Mouse (Mus musculus) hindbrain, embryonic 13.5 days (tissue): ENCODE data around the gene Clic5. TPM values are rescaled to one million over a fixed set of nuclear protein-coding genes. Genes with fewer than 3 reads are reported as not detected.

Experiments used
- ATAC-seq: fragments of 200-750 bp; cut with Nextera tagmentation; 2 replicates; pipeline ENCODE4 v1.8.0; 2017; ENCODE audit warnings: moderate TSS enrichment; ENCODE audit not compliant: low FRiP score
- H3K27ac ChIP-seq: fragments of 300-500 bp; sonication (generic); 2 replicates; pipeline ENCODE4 v1.5.1; 2015; ENCODE audit warnings: inconsistent platforms, mild to moderate bottlenecking, moderate library complexity
- H3K27me3 ChIP-seq: fragments of 300-500 bp; sonication (generic); 2 replicates; pipeline ENCODE4 v1.6.1; 2015; ENCODE audit warnings: mild to moderate bottlenecking, inconsistent platforms
- H3K36me3 ChIP-seq: fragments of 300-500 bp; sonication (generic); 2 replicates; pipeline ENCODE4 v1.6.1; 2015; ENCODE audit warnings: mild to moderate bottlenecking, inconsistent platforms
- H3K4me1 ChIP-seq: fragments of 300-500 bp; sonication (generic); replicated peaks from 2 replicates; pipeline ENCODE4 v1.6.1; 2015; ENCODE audit warnings: inconsistent platforms
- H3K4me2 ChIP-seq: fragments of 300-500 bp; sonication (generic); 2 replicates; pipeline ENCODE4 v1.6.1; 2015; ENCODE audit warnings: inconsistent platforms, mild to moderate bottlenecking, moderate library complexity
- H3K4me3 ChIP-seq: fragments of 300-500 bp; sonication (generic); 2 replicates; pipeline ENCODE4 v1.5.1; 2015; ENCODE audit warnings: mild to moderate bottlenecking, inconsistent platforms
- H3K9ac ChIP-seq: fragments of 300-500 bp; sonication (generic); 2 replicates; pipeline ENCODE4 v1.6.1; 2015; ENCODE audit warnings: mild to moderate bottlenecking, inconsistent platforms
- H3K9me3 ChIP-seq: fragments of 300-500 bp; sonication (generic); 2 replicates; pipeline ENCODE4 v1.6.1; 2016; ENCODE audit warnings: inconsistent platforms
- WGBS: fragments of 180-500 bp; shearing (Covaris S2); methylation state at CpG from one replicate; pipeline ENCODE4 v1.1.7; 2015; 5-methylcytosine and 5-hydroxymethylcytosine counted together
- polyA plus RNA-seq: library from polyadenylated mRNA; unstranded; fragments of >200 nt; fragmentation: Nextera tagmentation; extraction: Ambion mirVana; gene quantifications from 2 replicates; pipeline ENCODE4 v1.2.1, GENCODE M21; 2015

Clic5 gene
- polyA plus RNA-seq, 1 experiment from 2014 or later, result 0.23 TPM

GRCm38 (mm10) chr17:44297221-44297620 lies 108.8 kb downstream of the Clic5 start:
- Histone ChIP-seq H3K27ac (no peak overlapping the region), H3K27me3 (no peaks in the 10 kb centered on the region), H3K9ac (no peak overlapping the region), H3K36me3 (no peaks in the 10 kb centered on the region), H3K4me2 (no peak overlapping the region), H3K9me3 (no peaks in the 10 kb centered on the region), H3K4me3 (no peak overlapping the region), H3K4me1 (peaks cover 9% of the 10 kb centered on the region)
- ATAC-seq, result no peak
- WGBS, result 66% methylated on average over 1 of the region's 1 CpGs

GRCm38 (mm10) chr17:44300236-44300635 lies 111.9 kb downstream of the Clic5 start:
- Histone ChIP-seq H3K9ac (no peak overlapping the region), H3K27ac (no peak overlapping the region), H3K4me3 (no peak overlapping the region), H3K36me3 (no peaks in the 10 kb centered on the region), H3K4me1 (peaks cover 9% of the 10 kb centered on the region), H3K27me3 (no peaks in the 10 kb centered on the region), H3K4me2 (no peak overlapping the region), H3K9me3 (no peaks in the 10 kb centered on the region)
- no peak for ATAC-seq
- WGBS, result 20% methylated on average over 5 of the region's 5 CpGs

GRCm38 (mm10) chr17:44300723-44301122 lies 112.3 kb downstream of the Clic5 start:
- H3K9me3 ChIP-seq, result no peaks in the 10 kb centered on the region
- no peak overlapping the region for H3K9ac ChIP-seq
- no peak overlapping the region for H3K27ac ChIP-seq
- peaks cover 9% of the 10 kb centered on the region for H3K4me1 ChIP-seq
- 16% methylated on average over 4 of the region's 4 CpGs for WGBS
- no peaks in the 10 kb centered on the region for H3K36me3 ChIP-seq
- H3K4me3 ChIP-seq, result no peak overlapping the region
- ATAC-seq, result peak; percentile 39; the same call in 1 of the 2 replicates
- no peak overlapping the region for H3K4me2 ChIP-seq
- H3K27me3 ChIP-seq, result no peaks in the 10 kb centered on the region

GRCm38 (mm10) chr17:44301224-44301811 lies 112.9 kb downstream of the Clic5 start:
- no peak for ATAC-seq
- H3K27ac ChIP-seq, result no peak overlapping the region

GRCm38 (mm10) chr17:44304076-44304475 lies 115.7 kb downstream of the Clic5 start:
- Histone ChIP-seq H3K4me3 (no peak overlapping the region), H3K4me2 (no peak overlapping the region), H3K9me3 (no peaks in the 10 kb centered on the region), H3K9ac (no peak overlapping the region), H3K27ac (no peak overlapping the region), H3K27me3 (no peaks in the 10 kb centered on the region), H3K36me3 (no peaks in the 10 kb centered on the region), H3K4me1 (peaks cover 9% of the 10 kb centered on the region)
- no peak for ATAC-seq
- WGBS, result 100% methylated on average over 1 of the region's 1 CpGs

More at GRCm38 (mm10) chr17:44301224-44301811, 112.9 kb downstream of the Clic5 start:
- no peak overlapping the region for H3K4me3 ChIP-seq
- H3K27me3 ChIP-seq, result no peaks in the 10 kb centered on the region
- no peak overlapping the region for H3K4me2 ChIP-seq
- H3K4me1 ChIP-seq, result peaks cover 9% of the 10 kb centered on the region
- 86% methylated on average over 17 of the region's 17 CpGs for WGBS
- no peaks in the 10 kb centered on the region for H3K36me3 ChIP-seq
- H3K9me3 ChIP-seq, result no peaks in the 10 kb centered on the region
- H3K9ac ChIP-seq, result no peak overlapping the region

- no peak overlapping the region for H3K27ac ChIP-seq
- H3K9me3 ChIP-seq, result no peaks in the 10 kb centered on the region
- no peaks in the 10 kb centered on the region for H3K27me3 ChIP-seq
- no peaks in the 10 kb centered on the region for H3K36me3 ChIP-seq
- no peak overlapping the region for H3K9ac ChIP-seq
- no peak overlapping the region for H3K4me2 ChIP-seq
- no peaks in the 10 kb centered on the region for H3K4me1 ChIP-seq
- no peak overlapping the region for H3K4me3 ChIP-seq
- WGBS, result 85% methylated on average over 10 of the region's 10 CpGs
- no peak for ATAC-seq
Measured at GRCm38 (mm10) chr17:44309914-44310622, 121.7 kb downstream of the Clic5 start.

- Histone ChIP-seq H3K36me3 (no peaks in the 10 kb centered on the region), H3K4me1 (peaks cover 7% of the 10 kb centered on the region), H3K27me3 (no peaks in the 10 kb centered on the region), H3K4me3 (no peak overlapping the region), H3K4me2 (no peak overlapping the region), H3K9ac (no peak overlapping the region), H3K27ac (no peak overlapping the region), H3K9me3 (no peaks in the 10 kb centered on the region)
- ATAC-seq, result no peak
- WGBS, result 81% methylated on average over 10 of the region's 10 CpGs
Measured at GRCm38 (mm10) chr17:44325314-44325713, 136.9 kb downstream of the Clic5 start.

GRCm38 (mm10) chr17:44327279-44328146 lies 139.1 kb downstream of the Clic5 start:
- Histone ChIP-seq H3K27me3 (no peaks in the 10 kb centered on the region), H3K36me3 (no peaks in the 10 kb centered on the region), H3K9ac (no peak overlapping the region), H3K4me2 (peak overlapping the region; percentile 6; the same call in 1 of the 2 replicates), H3K27ac (peak overlapping the region; percentile 49; the same call in 1 of the 2 replicates), H3K4me3 (no peak overlapping the region), H3K4me1 (peaks cover 7% of the 10 kb centered on the region), H3K9me3 (no peaks in the 10 kb centered on the region)
- peak; percentile 77 for ATAC-seq
- WGBS, result 41% methylated on average over 10 of the region's 10 CpGs

GRCm38 (mm10) chr17:44328147-44328482 lies 139.7 kb downstream of the Clic5 start:
- WGBS, result 61% methylated on average over 5 of the region's 5 CpGs

More at GRCm38 (mm10) chr17:44328147-44328482, 139.7 kb downstream of the Clic5 start:
- Histone ChIP-seq H3K27me3 (no peaks in the 10 kb centered on the region), H3K4me2 (no peak overlapping the region; the same call in 1 of the 2 replicates), H3K36me3 (no peaks in the 10 kb centered on the region), H3K4me3 (no peak overlapping the region), H3K4me1 (peaks cover 7% of the 10 kb centered on the region), H3K9ac (no peak overlapping the region), H3K9me3 (no peaks in the 10 kb centered on the region), H3K27ac (no peak overlapping the region; the same call in 1 of the 2 replicates)
- ATAC-seq, result no peak

Other genes starting within 250 kb of the Clic5 start
- gene Enpp5, start 109.8 kb upstream of the Clic5 start, polyA plus RNA-seq, result 79.3 and 83.6 TPM in 2 replicates
- gene Enpp4, start 82.8 kb upstream of the Clic5 start, polyA plus RNA-seq, result 4.6 TPM in 2 replicates